ENCODE assay signal across 24 mouse cellular contexts in genomic region chr17:44819816-44820215, GRCm38 (mm10).
"Had no signal": no experiment of that assay in that cellular context is flagged by ENCODE, and none has a peak within 500 bp of the region (broad histone marks: within the 10 kb centered on the region; RNA-seq: fewer than 3 reads in every experiment).

No protein-coding gene starts in this region.

- ATAC-seq: hindbrain, embryonic 16.5 days; intestine, embryonic 15.5 days; intestine, postnatal 0 days had no signal

- H3K27me3 ChIP-seq: heart, embryonic 12.5 days; hindbrain, embryonic 12.5 days; intestine, embryonic 15.5 days; limb, embryonic 13.5 days; limb, embryonic 15.5 days had no signal

- H3K4me1 ChIP-seq: heart, embryonic 12.5 days; intestine, embryonic 15.5 days; limb, embryonic 15.5 days had no signal

- H3K9me3 ChIP-seq: heart, embryonic 10.5 days; heart, embryonic 12.5 days; hindbrain, embryonic 10.5 days; hindbrain, embryonic 12.5 days; intestine, embryonic 15.5 days; limb, embryonic 13.5 days; limb, embryonic 15.5 days had no signal

- H3K9ac ChIP-seq: heart, embryonic 12.5 days; hindbrain, embryonic 12.5 days; hindbrain, embryonic 14.5 days; intestine, embryonic 15.5 days; limb, embryonic 13.5 days; limb, embryonic 15.5 days had no signal

- H3K36me3 ChIP-seq: heart, embryonic 10.5 days; heart, embryonic 12.5 days; hindbrain, embryonic 10.5 days; hindbrain, embryonic 12.5 days; intestine, embryonic 15.5 days; limb, embryonic 13.5 days; limb, embryonic 15.5 days had no signal

- H3K4me2 ChIP-seq: heart, embryonic 12.5 days; hindbrain, embryonic 12.5 days; hindbrain, embryonic 14.5 days; intestine, embryonic 15.5 days; limb, embryonic 13.5 days; limb, embryonic 15.5 days had no signal

- H3K27ac ChIP-seq: gastrocnemius, adult 2 months; heart, embryonic 10.5 days; hindbrain, embryonic 10.5 days; hindbrain, embryonic 12.5 days; hindbrain, embryonic 14.5 days; intestine, embryonic 15.5 days; limb, embryonic 13.5 days; limb, embryonic 15.5 days had no signal

- DNase-seq: gastrocnemius, adult 2 months; gastrocnemius, postnatal 10 days; gastrocnemius, postnatal 25 days; heart, adult 18-20 months; heart, postnatal 10 days; heart, postnatal 4 days; kidney, adult 18-20 months; kidney, adult 8-10 months; kidney, postnatal 10 days; kidney, postnatal 25 days; kidney, postnatal 4 days; layer of hippocampus, adult 9-11 months; layer of hippocampus, postnatal 36 days; left cerebral cortex, postnatal 4 days had no signal

- H3K4me3 ChIP-seq: gastrocnemius, adult 2 months; heart, embryonic 10.5 days; heart, embryonic 12.5 days; hindbrain, embryonic 10.5 days; hindbrain, embryonic 12.5 days; intestine, embryonic 15.5 days; limb, embryonic 13.5 days; limb, embryonic 15.5 days had no signal
